Mouse (Mus musculus): Measurements from ENCODE around the gene Sall4.

GRCm38 (mm10) chr2:168734023-168734422 is 33.7 kb downstream of the Sall4 start:
- TF ChIP-seq CTCF (IDR thresholded peaks at IDR 0.05; ENCODE audit: extremely low read depth, insufficient read depth, insufficient read length, insufficient replicate concordance) (no peak), POLR2A (IDR thresholded peaks at IDR 0.05; ENCODE audit: low read depth, low read length) (no peak)
